Mouse (Mus musculus): ENCODE data around the gene Magi1.

Magi1 gene

GRCm38 (mm10) chr6:93983551-93983950 lies 300.2 kb downstream of the Magi1 start:
- no peak for DNase-seq (ENCODE audit: low read depth)

- no peak for DNase-seq (ENCODE audit: low read depth)
Measured at GRCm38 (mm10) chr6:93981211-93981610, 302.5 kb downstream of the Magi1 start.

GRCm38 (mm10) chr6:93979241-93979640 lies 304.5 kb downstream of the Magi1 start:
- no peak for DNase-seq (ENCODE audit: low read depth)

DNA sequence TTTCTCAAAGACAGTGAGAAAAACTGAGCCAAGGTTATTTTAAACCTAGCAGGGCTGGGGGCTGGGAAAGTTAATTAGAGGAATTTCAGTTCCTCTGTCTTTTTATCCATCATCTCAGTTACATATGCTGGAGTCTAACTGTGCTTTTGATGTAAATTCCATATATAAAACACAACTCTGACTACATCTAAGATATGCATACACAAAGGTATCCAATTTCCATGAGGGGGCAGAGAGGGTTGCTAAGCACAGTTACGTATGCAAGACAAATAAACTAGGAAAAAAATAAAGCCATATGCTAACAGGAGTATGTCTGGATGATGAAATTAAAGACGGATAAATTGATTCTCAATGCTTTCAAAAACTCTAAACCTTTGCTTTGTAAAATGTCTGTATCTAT lies 315.0 kb downstream of the Magi1 start:
- DNase-seq (ENCODE audit: low read depth) = no peak

GRCm38 (mm10) chr6:93962757-93963336 lies 320.9 kb downstream of the Magi1 start:
- DNase-seq (ENCODE audit: low read depth) = no peak

- no peak for DNase-seq (ENCODE audit: low read depth)
Measured at GRCm38 (mm10) chr6:93961782-93962181, 321.9 kb downstream of the Magi1 start.

GRCm38 (mm10) chr6:93957172-93957571 lies 326.5 kb downstream of the Magi1 start:
- DNase-seq (ENCODE audit: low read depth) = no peak

DNA sequence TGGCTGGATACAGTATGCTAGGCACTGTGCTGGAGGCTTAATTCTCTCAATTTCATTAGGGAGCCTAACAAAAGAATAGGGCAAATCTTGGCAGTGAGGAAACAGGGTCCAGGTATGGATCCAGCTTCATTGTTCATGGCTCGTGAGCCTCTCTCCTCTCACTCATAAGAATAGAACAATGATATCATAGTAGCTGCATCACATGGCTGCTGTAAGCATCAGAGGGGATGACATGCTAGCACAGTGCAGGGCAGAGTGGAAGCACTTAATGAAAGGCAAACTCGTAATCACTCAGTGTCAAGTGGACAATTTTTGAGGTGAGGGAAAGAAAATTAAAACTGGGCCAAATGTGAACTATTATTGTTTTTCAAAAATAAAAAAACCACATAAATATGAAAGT lies 337.1 kb downstream of the Magi1 start:
- no peak for DNase-seq (ENCODE audit: low read depth)

DNA sequence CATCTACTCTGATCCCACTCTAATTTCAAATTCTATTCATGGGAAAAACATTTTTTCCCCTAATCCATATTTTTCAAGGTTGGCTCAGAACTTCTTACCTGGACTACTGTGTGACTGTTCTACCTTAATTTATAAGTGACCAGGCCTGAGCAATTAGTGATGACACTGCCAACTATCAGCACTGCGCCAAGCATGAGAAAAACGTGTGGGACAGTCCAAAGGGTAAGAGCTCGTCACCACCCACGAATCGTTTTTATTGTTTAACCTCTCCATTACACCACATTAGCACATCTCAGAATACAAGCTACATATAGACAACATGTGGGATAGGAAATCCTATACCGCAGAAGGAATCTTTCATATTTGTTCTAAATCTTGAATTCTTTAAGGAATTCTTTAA lies 347.4 kb downstream of the Magi1 start:
- DNase-seq (ENCODE audit: low read depth) = no peak

- no peak for DNase-seq (ENCODE audit: low read depth)
Measured at GRCm38 (mm10) chr6:93935793-93936192, 347.9 kb downstream of the Magi1 start.

DNA sequence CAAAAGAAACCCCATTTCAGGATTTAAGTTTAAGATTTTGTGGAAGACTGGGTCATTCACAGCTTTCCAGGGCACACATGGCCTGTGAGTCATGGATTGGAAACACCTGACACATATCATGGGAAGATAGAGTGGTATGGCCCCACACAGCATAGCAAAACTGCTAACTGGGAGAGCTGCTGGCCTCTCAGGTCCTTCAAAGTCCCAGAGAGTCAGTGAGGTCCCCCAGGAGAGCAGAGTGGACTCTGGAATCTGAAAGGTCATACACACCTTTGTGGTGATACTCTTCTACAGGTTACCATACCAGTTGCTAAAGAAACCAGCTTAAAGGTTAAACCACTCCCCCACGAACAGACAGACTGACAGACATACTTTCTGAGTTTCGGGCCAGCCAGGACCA lies 349.0 kb downstream of the Magi1 start:
- DNase-seq (ENCODE audit: low read depth) = no peak

GRCm38 (mm10) chr6:93924568-93924967 lies 359.1 kb downstream of the Magi1 start:
- DNase-seq (ENCODE audit: low read depth) = no peak

DNA sequence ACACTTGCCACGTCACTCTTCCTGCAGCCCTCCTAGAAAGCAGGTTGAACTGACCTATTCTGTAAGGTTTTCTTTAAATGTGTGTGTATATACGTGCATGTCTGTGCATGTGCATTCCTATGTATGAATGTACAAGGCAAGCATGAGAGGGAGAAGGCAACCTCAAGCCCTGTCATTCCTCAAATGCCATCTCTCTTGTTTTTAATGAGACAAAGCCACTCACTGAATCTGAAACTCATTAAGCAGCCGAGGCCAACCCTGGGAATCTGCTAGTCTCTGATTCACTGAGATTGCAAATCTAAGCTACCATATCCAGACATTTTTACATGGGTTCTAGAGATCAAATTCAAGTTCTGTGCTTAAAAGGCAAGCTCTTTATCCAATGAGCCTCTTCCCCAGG lies 359.7 kb downstream of the Magi1 start:
- no peak for DNase-seq (ENCODE audit: low read depth)

GRCm38 (mm10) chr6:93923351-93923750 lies 360.4 kb downstream of the Magi1 start:
- no peak for DNase-seq (ENCODE audit: low read depth)

DNA sequence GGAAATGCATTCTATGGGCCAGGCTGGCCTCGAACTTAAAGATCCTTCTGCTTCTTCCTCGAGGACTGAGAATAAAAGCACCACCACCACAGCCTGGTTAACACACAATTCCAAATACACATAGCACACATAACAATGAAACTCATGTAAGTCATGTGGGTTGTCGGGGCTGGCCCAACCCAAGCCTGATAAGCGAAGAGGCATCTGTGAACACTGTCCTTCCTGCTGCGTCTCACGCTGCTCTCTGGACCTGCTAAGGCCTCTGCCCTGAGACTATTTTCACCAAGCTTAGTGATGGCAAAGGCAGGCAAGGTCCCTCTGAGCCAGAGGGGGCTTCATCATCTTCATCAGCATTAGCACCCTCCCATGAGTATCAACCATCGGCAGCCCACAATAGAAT lies 360.8 kb downstream of the Magi1 start:
- DNase-seq (ENCODE audit: low read depth) = no peak

DNA sequence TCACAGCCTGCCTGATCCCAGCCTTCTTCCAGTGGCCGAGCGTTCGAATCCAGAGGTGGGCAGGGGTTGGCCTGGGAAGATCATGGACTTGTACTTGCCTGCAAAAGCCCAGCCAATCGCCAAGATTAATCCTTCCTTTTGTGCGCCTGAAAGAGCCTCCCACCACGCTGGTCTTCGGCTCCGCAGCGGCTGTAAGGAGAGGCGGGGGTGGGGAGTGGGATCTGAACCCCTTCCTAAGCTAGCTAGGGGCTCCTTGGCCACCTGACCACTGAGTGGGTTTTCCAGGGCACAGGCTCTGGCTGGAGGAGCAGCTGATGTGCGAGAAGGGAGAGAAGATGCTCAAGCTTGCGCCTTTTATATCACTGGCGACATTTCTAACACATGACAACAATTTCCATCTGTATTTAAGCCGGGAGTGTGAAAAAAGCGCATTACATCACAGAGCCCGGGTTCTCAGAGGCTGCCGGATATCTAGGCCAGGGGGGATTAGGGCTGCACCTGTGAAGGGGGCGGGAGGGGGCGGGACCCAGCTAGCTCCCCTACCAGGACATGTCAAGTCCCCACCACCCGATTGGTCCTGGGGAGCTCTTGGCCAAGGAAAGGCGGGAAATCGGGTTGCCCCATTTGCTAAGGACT lies 370.4 kb downstream of the Magi1 start:
- no peak for DNase-seq (ENCODE audit: low read depth)

DNA sequence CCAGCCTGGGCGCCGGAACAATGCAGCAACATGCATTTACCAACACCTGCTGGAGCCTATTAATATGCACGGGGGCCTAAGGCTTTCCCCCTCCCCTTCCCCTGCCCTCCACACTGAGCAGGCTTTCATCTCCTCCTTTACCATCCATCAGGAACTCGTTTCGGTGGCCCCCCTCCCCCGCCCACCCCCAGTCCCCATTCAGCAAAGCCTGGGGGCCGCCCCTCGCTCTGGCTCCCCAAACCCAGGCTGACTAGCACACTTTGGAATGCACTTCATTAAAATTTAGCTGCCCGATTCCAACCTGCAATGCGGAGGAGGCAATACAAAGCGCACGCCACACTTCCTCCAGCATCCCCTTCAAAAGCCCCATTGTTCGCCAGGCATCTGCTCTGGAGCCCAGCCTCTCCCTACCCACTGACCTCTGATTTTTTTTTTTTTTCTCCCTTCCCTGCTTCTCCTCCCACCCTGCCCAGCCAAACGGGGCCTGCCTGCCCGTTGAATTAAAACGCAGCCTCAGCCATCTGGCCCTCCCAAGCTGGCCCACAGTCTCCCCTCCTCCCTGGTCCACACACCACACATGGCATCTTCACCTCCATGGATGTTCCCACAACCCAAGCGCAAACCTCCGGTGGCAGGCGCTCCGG lies 371.0 kb downstream of the Magi1 start:
- no peak for DNase-seq (ENCODE audit: low read depth)

GRCm38 (mm10) chr6:93912003-93912581 lies 371.6 kb downstream of the Magi1 start:
- DNase-seq (ENCODE audit: low read depth) = no peak

DNA sequence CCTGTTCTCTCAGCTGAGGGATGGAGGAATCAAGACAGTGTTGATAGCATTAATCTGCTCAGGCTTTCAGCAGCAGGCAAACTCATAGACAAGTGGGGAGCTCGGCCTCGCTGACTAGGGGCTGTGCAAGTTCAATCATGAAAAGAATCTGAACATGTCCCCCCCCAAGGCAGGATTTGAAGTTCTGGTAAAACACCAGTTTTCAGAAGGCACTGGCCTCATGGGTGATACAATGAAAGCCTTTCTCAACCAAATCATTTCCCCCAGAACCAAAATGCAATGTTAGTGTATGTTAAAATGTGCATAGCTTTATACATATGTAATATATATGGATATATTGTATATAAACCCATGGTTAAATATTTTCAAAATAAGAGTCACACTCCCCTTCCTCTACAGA lies 372.3 kb downstream of the Magi1 start:
- no peak for DNase-seq (ENCODE audit: low read depth)

- no peak for DNase-seq (ENCODE audit: low read depth)
Measured at GRCm38 (mm10) chr6:93909976-93910375, 373.7 kb downstream of the Magi1 start.

GRCm38 (mm10) chr6:93904987-93905386 lies 378.7 kb downstream of the Magi1 start:
- no peak for DNase-seq (ENCODE audit: low read depth)

GRCm38 (mm10) chr6:93902239-93902638 lies 381.5 kb downstream of the Magi1 start:
- no peak for DNase-seq (ENCODE audit: low read depth)

DNA sequence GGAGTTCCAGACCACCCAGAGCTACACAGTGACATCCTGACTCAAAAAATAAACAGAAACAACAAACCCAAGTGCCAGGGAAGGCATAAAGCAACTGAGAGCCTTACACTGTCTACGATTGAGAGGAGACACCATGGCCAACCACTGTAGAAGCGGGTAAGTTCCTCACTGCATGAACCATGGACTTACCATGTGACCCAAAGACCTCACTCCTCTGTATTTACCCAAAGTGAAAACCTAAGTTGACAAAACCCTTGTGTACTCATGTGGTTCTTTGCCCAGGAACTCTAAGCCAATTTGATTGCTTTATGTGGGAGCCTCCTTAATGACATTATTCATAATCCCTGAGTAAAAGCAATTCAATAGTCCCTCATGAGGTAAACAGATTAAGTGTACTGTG lies 382.3 kb downstream of the Magi1 start:
- no peak for DNase-seq (ENCODE audit: low read depth)
